Mouse (Mus musculus): ENCODE measurements at regions not wholly inside any gene's neighbourhood (a gene's known extent, or its start where the extent isn't known, plus 50 kb on each side); places are given as distances from the start of the nearest gene placed in this dataset.

- no peak for ATAC-seq (replicated peaks; ENCODE audit: low FRiP score, poor library complexity, severe bottlenecking)
These were observed 80.1 kb downstream of the Gm525 start for GRCm38 (mm10) chr11:89153466-89154406.

GRCm38 (mm10) chr11:89147990-89148389 lies 74.3 kb downstream of the Gm525 start:
- ATAC-seq (replicated peaks; ENCODE audit: low FRiP score, poor library complexity, severe bottlenecking), result no peak

- no peak for ATAC-seq (replicated peaks; ENCODE audit: low FRiP score, poor library complexity, severe bottlenecking)
These were observed 71.8 kb downstream of the Gm525 start for GRCm38 (mm10) chr11:89145281-89145945.

GRCm38 (mm10) chr11:89142527-89143154 lies 69.0 kb downstream of the Gm525 start:
- ATAC-seq (replicated peaks; ENCODE audit: low FRiP score, poor library complexity, severe bottlenecking), result no peak
